Mouse (Mus musculus): ENCODE measurements around the gene D6Ertd527e. TPM values are rescaled to one million over a fixed set of nuclear protein-coding genes. Genes with fewer than 3 reads are reported as not detected.
"Not testable (repeated sequence)": the region's sequence is repeated elsewhere in the genome, so short reads cannot be mapped to it uniquely, and the experiment has no call there.

The D6Ertd527e gene
- polyA plus RNA-seq, 1 experiment from 2014 or later, result 0.11 TPM

GRCm38 (mm10) chr6:87085026-87085425 lies 19.5 kb upstream of the D6Ertd527e start:
- Histone ChIP-seq H3K4me2 (ENCODE audit: low read length) (no peak overlapping the region), H3K9ac (ENCODE audit: low read depth, low read length) (no peak overlapping the region), H3K4me3 (ENCODE audit: low read length) (no peak overlapping the region), H3K27ac (ENCODE audit: low read depth, low read length) (no peak overlapping the region), H3K27me3 (replicated peaks; ENCODE audit: control insufficient read depth, insufficient read depth, low read length) (no peaks in the 10 kb centered on the region), H3K9me3 (ENCODE audit: control insufficient read depth, low read length) (no peaks in the 10 kb centered on the region), H3K36me3 (ENCODE audit: control insufficient read depth, insufficient read depth, low read length) (peaks cover 24% of the 10 kb centered on the region), H3K4me1 (ENCODE audit: control insufficient read depth, insufficient read depth, low read depth, low read length) (no peaks in the 10 kb centered on the region)
- 83% methylated on average over 6 of the region's 6 CpGs for WGBS
- ATAC-seq, result no peak

GRCm38 (mm10) chr6:87088356-87088755 lies 16.2 kb upstream of the D6Ertd527e start:
- ATAC-seq, result no peak
- no peaks in the 10 kb centered on the region for H3K27me3 ChIP-seq (replicated peaks; ENCODE audit: control insufficient read depth, insufficient read depth, low read length)
- no peaks in the 10 kb centered on the region for H3K9me3 ChIP-seq (ENCODE audit: control insufficient read depth, low read length)
- no peaks in the 10 kb centered on the region for H3K4me1 ChIP-seq (ENCODE audit: control insufficient read depth, insufficient read depth, low read depth, low read length)
- no peak overlapping the region for H3K27ac ChIP-seq (ENCODE audit: low read depth, low read length)
- whole genome bisulfite sequencing, result 84% methylated on average over 5 of the region's 5 CpGs
- H3K4me2 ChIP-seq (ENCODE audit: low read length), result no peak overlapping the region
- H3K9ac ChIP-seq (ENCODE audit: low read depth, low read length), result no peak overlapping the region
- no peak overlapping the region for H3K4me3 ChIP-seq (ENCODE audit: low read length)
- H3K36me3 ChIP-seq (ENCODE audit: control insufficient read depth, insufficient read depth, low read length), result peaks cover 29% of the 10 kb centered on the region

- Histone ChIP-seq H3K9me3 (ENCODE audit: control insufficient read depth, low read length) (no peaks in the 10 kb centered on the region), H3K9ac (ENCODE audit: low read depth, low read length) (no peak overlapping the region), H3K4me1 (ENCODE audit: control insufficient read depth, insufficient read depth, low read depth, low read length) (no peaks in the 10 kb centered on the region), H3K4me2 (ENCODE audit: low read length) (no peak overlapping the region), H3K27me3 (replicated peaks; ENCODE audit: control insufficient read depth, insufficient read depth, low read length) (no peaks in the 10 kb centered on the region), H3K27ac (ENCODE audit: low read depth, low read length) (no peak overlapping the region), H3K36me3 (ENCODE audit: control insufficient read depth, insufficient read depth, low read length) (peaks cover 20% of the 10 kb centered on the region), H3K4me3 (ENCODE audit: low read length) (no peak overlapping the region)
- no peak for ATAC-seq
- 90% methylated on average over 3 of the region's 3 CpGs for WGBS
Measured at GRCm38 (mm10) chr6:87090877-87091276, 13.7 kb upstream of the D6Ertd527e start.

- 90% methylated on average over 5 of the region's 5 CpGs for WGBS
- Histone ChIP-seq H3K27me3 (replicated peaks; ENCODE audit: control insufficient read depth, insufficient read depth, low read length) (no peaks in the 10 kb centered on the region), H3K4me1 (ENCODE audit: control insufficient read depth, insufficient read depth, low read depth, low read length) (no peaks in the 10 kb centered on the region), H3K4me2 (ENCODE audit: low read length) (no peak overlapping the region), H3K36me3 (ENCODE audit: control insufficient read depth, insufficient read depth, low read length) (peaks cover 11% of the 10 kb centered on the region), H3K9me3 (ENCODE audit: control insufficient read depth, low read length) (no peaks in the 10 kb centered on the region), H3K27ac (ENCODE audit: low read depth, low read length) (no peak overlapping the region), H3K9ac (ENCODE audit: low read depth, low read length) (no peak overlapping the region), H3K4me3 (ENCODE audit: low read length) (no peak overlapping the region)
- ATAC-seq, result no peak
Measured at GRCm38 (mm10) chr6:87092476-87092875, 12.1 kb upstream of the D6Ertd527e start.

GRCm38 (mm10) chr6:87093631-87094030 lies 10.9 kb upstream of the D6Ertd527e start:
- not testable (repeated sequence) for H3K36me3 ChIP-seq (ENCODE audit: control insufficient read depth, insufficient read depth, low read length); H3K9ac ChIP-seq (ENCODE audit: low read depth, low read length); H3K4me2 ChIP-seq (ENCODE audit: low read length); H3K27ac ChIP-seq (ENCODE audit: low read depth, low read length); H3K9me3 ChIP-seq (ENCODE audit: control insufficient read depth, low read length); H3K27me3 ChIP-seq (replicated peaks; ENCODE audit: control insufficient read depth, insufficient read depth, low read length); H3K4me3 ChIP-seq (ENCODE audit: low read length); H3K4me1 ChIP-seq (ENCODE audit: control insufficient read depth, insufficient read depth, low read depth, low read length); ATAC-seq
- 90% methylated on average over 8 of the region's 8 CpGs for WGBS

GRCm38 (mm10) chr6:87099261-87099660 lies 5.3 kb upstream of the D6Ertd527e start:
- 8% methylated on average over 3 of the region's 3 CpGs for WGBS
- Histone ChIP-seq H3K36me3 (ENCODE audit: control insufficient read depth, insufficient read depth, low read length) (no peaks in the 10 kb centered on the region), H3K27me3 (replicated peaks; ENCODE audit: control insufficient read depth, insufficient read depth, low read length) (no peaks in the 10 kb centered on the region), H3K4me1 (ENCODE audit: control insufficient read depth, insufficient read depth, low read depth, low read length) (peaks cover 26% of the 10 kb centered on the region), H3K4me2 (ENCODE audit: low read length) (no peak overlapping the region), H3K9me3 (ENCODE audit: control insufficient read depth, low read length) (no peaks in the 10 kb centered on the region), H3K9ac (ENCODE audit: low read depth, low read length) (no peak overlapping the region), H3K4me3 (ENCODE audit: low read length) (no peak overlapping the region), H3K27ac (ENCODE audit: low read depth, low read length) (peak overlapping the region; percentile 76)
- ATAC-seq, result no peak

GRCm38 (mm10) chr6:87099671-87100296 lies 4.8 kb upstream of the D6Ertd527e start:
- Histone ChIP-seq H3K9ac (ENCODE audit: low read depth, low read length) (no peak overlapping the region), H3K36me3 (ENCODE audit: control insufficient read depth, insufficient read depth, low read length) (no peaks in the 10 kb centered on the region), H3K27me3 (replicated peaks; ENCODE audit: control insufficient read depth, insufficient read depth, low read length) (no peaks in the 10 kb centered on the region), H3K4me2 (ENCODE audit: low read length) (peak overlapping the region; percentile 7; the same call in 1 of the 2 replicates), H3K27ac (ENCODE audit: low read depth, low read length) (peak overlapping the region; percentile 76), H3K4me3 (ENCODE audit: low read length) (no peak overlapping the region), H3K4me1 (ENCODE audit: control insufficient read depth, insufficient read depth, low read depth, low read length) (peaks cover 26% of the 10 kb centered on the region), H3K9me3 (ENCODE audit: control insufficient read depth, low read length) (no peaks in the 10 kb centered on the region)
- peak; percentile 77 for ATAC-seq
- WGBS, result 24% methylated on average over 7 of the region's 7 CpGs

- Histone ChIP-seq H3K36me3 (ENCODE audit: control insufficient read depth, insufficient read depth, low read length) (no peaks in the 10 kb centered on the region), H3K27ac (ENCODE audit: low read depth, low read length) (peak overlapping the region; percentile 19)
- 86% methylated on average over 9 of the region's 9 CpGs for WGBS
Measured at GRCm38 (mm10) chr6:87100297-87101020, 4.1 kb upstream of the D6Ertd527e start.

GRCm38 (mm10) chr6:87101281-87101954 lies 3.1 kb upstream of the D6Ertd527e start:
- H3K27ac ChIP-seq (ENCODE audit: low read depth, low read length), result peak overlapping the region; percentile 63
- H3K4me1 ChIP-seq (ENCODE audit: control insufficient read depth, insufficient read depth, low read depth, low read length), result peaks cover 26% of the 10 kb centered on the region
- no peaks in the 10 kb centered on the region for H3K27me3 ChIP-seq (replicated peaks; ENCODE audit: control insufficient read depth, insufficient read depth, low read length)
- H3K36me3 ChIP-seq (ENCODE audit: control insufficient read depth, insufficient read depth, low read length), result no peaks in the 10 kb centered on the region
- WGBS, result 14% methylated on average over 12 of the region's 12 CpGs
- peak overlapping the region; percentile 78 for H3K4me2 ChIP-seq (ENCODE audit: low read length)
- peak overlapping the region; percentile 63 for H3K9ac ChIP-seq (ENCODE audit: low read depth, low read length)
- H3K4me3 ChIP-seq (ENCODE audit: low read length), result peak overlapping the region; percentile 36
- H3K9me3 ChIP-seq (ENCODE audit: control insufficient read depth, low read length), result no peaks in the 10 kb centered on the region
- ATAC-seq, result peak; percentile 63

More at GRCm38 (mm10) chr6:87100297-87101020, 4.1 kb upstream of the D6Ertd527e start:
- Histone ChIP-seq H3K4me2 (ENCODE audit: low read length) (no peak overlapping the region), H3K4me3 (ENCODE audit: low read length) (no peak overlapping the region), H3K27me3 (replicated peaks; ENCODE audit: control insufficient read depth, insufficient read depth, low read length) (no peaks in the 10 kb centered on the region), H3K4me1 (ENCODE audit: control insufficient read depth, insufficient read depth, low read depth, low read length) (peaks cover 26% of the 10 kb centered on the region), H3K9me3 (ENCODE audit: control insufficient read depth, low read length) (no peaks in the 10 kb centered on the region), H3K9ac (ENCODE audit: low read depth, low read length) (no peak overlapping the region)
- ATAC-seq, result peak; percentile 44

Data from hindbrain, embryonic 16.5 days (tissue).